Mouse (Mus musculus) stomach, postnatal 0 days (tissue): ENCODE results near the gene Gm4070. TPM values are rescaled to one million over a fixed set of nuclear protein-coding genes. Genes with fewer than 3 reads are reported as not detected.

ENCODE experiments used
- polyA plus RNA-seq: library from polyadenylated mRNA; unstranded; fragments of >200 nt; fragmentation: Nextera tagmentation; extraction: Ambion mirVana; gene quantifications from 2 replicates; pipeline ENCODE4 v1.2.1, GENCODE M21; 2015

Gene Gm4070
- polyA plus RNA-seq, 1 experiment from 2014 or later, result 0.22 TPM

Other genes starting within 250 kb of the Gm4070 start
- gene Ilk, start 217.4 kb downstream of the Gm4070 start, polyA plus RNA-seq, result 265 and 289 TPM in 2 replicates
- gene Rrp8, start 216.6 kb downstream of the Gm4070 start, polyA plus RNA-seq, result 16.6 and 21.3 TPM in 2 replicates
- 109 and 118 TPM in 2 replicates for gene Taf10, start 209.6 kb downstream of the Gm4070 start, polyA plus RNA-seq
- 46.1 and 52.6 TPM in 2 replicates for gene Tpp1, start 201.7 kb downstream of the Gm4070 start, polyA plus RNA-seq
- 2.5 and 2.8 TPM in 2 replicates for gene Dchs1, start 166.3 kb downstream of the Gm4070 start, polyA plus RNA-seq
- 320 and 359 TPM in 2 replicates for gene Mrpl17, start 142.9 kb downstream of the Gm4070 start, polyA plus RNA-seq